Mouse (Mus musculus): ENCODE measurements around the gene Nup153.

Nup153 gene

GRCm38 (mm10) chr13:46669620-46670271 lies 58.0 kb downstream of the Nup153 start:
- no peak for DNase-seq (ENCODE audit: low read depth, low spot score)

GRCm38 (mm10) chr13:46669048-46669619 lies 58.6 kb downstream of the Nup153 start, which contains the start of gene Fam8a1:
Gene Fam8a1, plus strand, starts transcription at chr13:46669522.
- peak; percentile 79 for DNase-seq (ENCODE audit: low read depth, low spot score)

GRCm38 (mm10) chr13:46663461-46663964 lies 64.2 kb downstream of the Nup153 start:
- DNase-seq (ENCODE audit: low read depth, low spot score) = peak; percentile 38

GRCm38 (mm10) chr13:46659211-46659610 lies 68.5 kb downstream of the Nup153 start:
- no peak for DNase-seq (ENCODE audit: low read depth, low spot score)

GRCm38 (mm10) chr13:46654566-46654965 lies 73.2 kb downstream of the Nup153 start:
- no peak for DNase-seq (ENCODE audit: low read depth, low spot score)

- no peak for DNase-seq (ENCODE audit: low read depth, low spot score)
These were observed 74.1 kb downstream of the Nup153 start for GRCm38 (mm10) chr13:46653671-46654070.

GRCm38 (mm10) chr13:46652671-46653070 lies 75.1 kb downstream of the Nup153 start:
- DNase-seq (ENCODE audit: low read depth, low spot score) = no peak

- DNase-seq (ENCODE audit: low read depth, low spot score) = no peak
These were observed 75.9 kb downstream of the Nup153 start for GRCm38 (mm10) chr13:46651853-46652252.

- no peak for DNase-seq (ENCODE audit: low read depth, low spot score)
These were observed 82.3 kb downstream of the Nup153 start for GRCm38 (mm10) chr13:46645476-46645875.

GRCm38 (mm10) chr13:46644175-46644574 lies 83.6 kb downstream of the Nup153 start:
- no peak for DNase-seq (ENCODE audit: low read depth, low spot score)

GRCm38 (mm10) chr13:46642318-46642717 lies 85.4 kb downstream of the Nup153 start:
- DNase-seq (ENCODE audit: low read depth, low spot score) = no peak

GRCm38 (mm10) chr13:46640608-46641468 lies 86.9 kb downstream of the Nup153 start:
- DNase-seq (ENCODE audit: low read depth, low spot score) = no peak

- no peak for DNase-seq (ENCODE audit: low read depth, low spot score)
These were observed 93.6 kb downstream of the Nup153 start for GRCm38 (mm10) chr13:46634133-46634488.

GRCm38 (mm10) chr13:46633320-46634132 lies 94.2 kb downstream of the Nup153 start:
- DNase-seq (ENCODE audit: low read depth, low spot score) = no peak

- DNase-seq (ENCODE audit: low read depth, low spot score) = no peak
These were observed 94.9 kb downstream of the Nup153 start for GRCm38 (mm10) chr13:46632796-46633195.

All from skeletal muscle tissue, adult 2 months (tissue).